Mouse (Mus musculus): ENCODE results near the gene Sh3pxd2a. TPM values are rescaled to one million over a fixed set of nuclear protein-coding genes. Genes with fewer than 3 reads are reported as not detected.

The Sh3pxd2a gene
- polyA plus RNA-seq, 1 experiment: 47.6 TPM

DNA sequence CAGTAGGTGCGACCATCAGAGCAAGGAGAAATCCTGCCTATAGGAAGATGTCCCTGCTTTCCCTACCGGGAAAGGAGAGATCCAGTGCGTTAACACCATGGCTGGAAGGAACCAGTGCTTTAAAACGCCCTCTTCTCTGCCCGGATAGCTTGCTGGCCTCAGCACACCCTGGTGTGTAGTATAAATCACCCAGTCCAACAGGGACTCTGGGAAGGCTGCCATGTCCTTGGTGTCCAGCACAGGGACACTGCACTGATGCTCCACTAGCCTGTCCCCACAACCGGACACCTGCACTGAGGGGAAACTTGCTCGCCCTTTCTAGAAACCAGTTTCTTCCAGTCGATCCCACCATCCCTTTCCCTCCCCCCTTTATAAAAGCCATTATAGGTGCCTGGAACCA is 28.0 kb downstream of the Sh3pxd2a start:
- Histone ChIP-seq H3K4me1 (ENCODE audit: control insufficient read depth, insufficient read depth, low read length) (peaks cover 14% of the 10 kb centered on the region), H3K4me3 (ENCODE audit: low read depth, low read length) (no peak overlapping the region), H3K36me3 (ENCODE audit: control insufficient read depth, insufficient read depth, low read length, poor library complexity, severe bottlenecking) (no peaks in the 10 kb centered on the region), H3K9ac (ENCODE audit: low read depth, poor library complexity, severe bottlenecking) (no peak overlapping the region), H3K27ac (ENCODE audit: insufficient read depth, low read length) (no peak overlapping the region), H3K27me3 (ENCODE audit: control insufficient read depth, insufficient read depth, low read length, poor library complexity, severe bottlenecking) (no peaks in the 10 kb centered on the region), H3K9me3 (replicated peaks; ENCODE audit: control insufficient read depth, insufficient read depth, low read length, poor library complexity, severe bottlenecking) (no peaks in the 10 kb centered on the region)
- TF ChIP-seq POLR2A (IDR thresholded peaks at IDR 0.05; ENCODE audit: insufficient read depth, low read length) (no peak), EP300 (IDR thresholded peaks at IDR 0.05; ENCODE audit: insufficient read depth, low read depth, low read length) (no peak), CTCF (IDR thresholded peaks at IDR 0.05; ENCODE audit: low read depth, low read length) (no peak)

DNA sequence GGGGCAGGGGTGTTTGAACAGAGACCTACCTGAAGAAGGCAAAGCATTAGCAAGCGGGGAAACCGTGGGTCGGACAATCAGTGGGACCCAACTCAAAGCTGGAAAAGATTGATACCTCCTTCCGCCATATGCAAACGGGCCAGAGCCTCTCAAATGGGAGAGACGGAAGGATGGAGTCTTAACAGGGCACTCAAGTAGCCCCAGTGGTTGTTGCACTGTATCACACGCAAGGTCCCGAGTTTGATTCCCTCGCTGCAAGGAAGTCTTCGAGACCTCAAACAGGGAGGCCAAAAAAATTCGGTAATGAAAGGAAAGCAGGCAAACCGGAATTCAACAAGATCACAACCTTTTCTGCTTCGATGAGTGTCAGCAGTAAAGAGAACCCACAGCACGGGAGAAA is 29.5 kb downstream of the Sh3pxd2a start:
- Histone ChIP-seq H3K27ac (ENCODE audit: insufficient read depth, low read length) (no peak overlapping the region), H3K9me3 (replicated peaks; ENCODE audit: control insufficient read depth, insufficient read depth, low read length, poor library complexity, severe bottlenecking) (no peaks in the 10 kb centered on the region), H3K27me3 (ENCODE audit: control insufficient read depth, insufficient read depth, low read length, poor library complexity, severe bottlenecking) (no peaks in the 10 kb centered on the region), H3K4me1 (ENCODE audit: control insufficient read depth, insufficient read depth, low read length) (peaks cover 8% of the 10 kb centered on the region), H3K9ac (ENCODE audit: low read depth, poor library complexity, severe bottlenecking) (no peak overlapping the region), H3K36me3 (ENCODE audit: control insufficient read depth, insufficient read depth, low read length, poor library complexity, severe bottlenecking) (no peaks in the 10 kb centered on the region), H3K4me3 (ENCODE audit: low read depth, low read length) (no peak overlapping the region)
- no peak for TF ChIP-seq EP300 (IDR thresholded peaks at IDR 0.05; ENCODE audit: insufficient read depth, low read depth, low read length)
- no peak for TF ChIP-seq CTCF (IDR thresholded peaks at IDR 0.05; ENCODE audit: low read depth, low read length)
- TF ChIP-seq POLR2A (IDR thresholded peaks at IDR 0.05; ENCODE audit: insufficient read depth, low read length): no peak

DNA sequence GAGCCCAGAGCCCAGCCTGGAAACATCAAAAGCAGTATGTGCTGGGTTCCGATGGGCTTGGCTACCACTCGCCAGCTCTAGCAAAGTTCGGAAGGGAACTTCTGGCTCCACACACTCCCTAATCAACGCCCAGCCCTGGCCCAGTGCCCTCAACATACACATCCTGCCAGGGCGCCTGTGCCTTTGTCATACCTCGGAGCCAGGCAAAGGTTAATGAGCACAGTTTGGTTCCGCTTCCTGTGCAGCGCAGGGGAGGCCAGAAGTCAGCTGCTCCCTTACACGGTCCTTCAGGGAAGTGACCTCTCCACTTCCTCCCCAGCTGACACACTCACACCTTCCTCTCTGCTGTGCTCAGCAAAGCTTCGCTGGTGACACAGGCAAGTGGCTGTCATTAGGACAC is 31.9 kb downstream of the Sh3pxd2a start:
- Histone ChIP-seq H3K27me3 (ENCODE audit: control insufficient read depth, insufficient read depth, low read length, poor library complexity, severe bottlenecking) (no peaks in the 10 kb centered on the region), H3K27ac (ENCODE audit: insufficient read depth, low read length) (no peak overlapping the region), H3K9me3 (replicated peaks; ENCODE audit: control insufficient read depth, insufficient read depth, low read length, poor library complexity, severe bottlenecking) (no peaks in the 10 kb centered on the region), H3K4me3 (ENCODE audit: low read depth, low read length) (no peak overlapping the region), H3K9ac (ENCODE audit: low read depth, poor library complexity, severe bottlenecking) (no peak overlapping the region), H3K4me1 (ENCODE audit: control insufficient read depth, insufficient read depth, low read length) (peaks cover 1% of the 10 kb centered on the region), H3K36me3 (ENCODE audit: control insufficient read depth, insufficient read depth, low read length, poor library complexity, severe bottlenecking) (no peaks in the 10 kb centered on the region)
- TF ChIP-seq CTCF (IDR thresholded peaks at IDR 0.05; ENCODE audit: low read depth, low read length) (no peak), POLR2A (IDR thresholded peaks at IDR 0.05; ENCODE audit: insufficient read depth, low read length) (no peak)

DNA sequence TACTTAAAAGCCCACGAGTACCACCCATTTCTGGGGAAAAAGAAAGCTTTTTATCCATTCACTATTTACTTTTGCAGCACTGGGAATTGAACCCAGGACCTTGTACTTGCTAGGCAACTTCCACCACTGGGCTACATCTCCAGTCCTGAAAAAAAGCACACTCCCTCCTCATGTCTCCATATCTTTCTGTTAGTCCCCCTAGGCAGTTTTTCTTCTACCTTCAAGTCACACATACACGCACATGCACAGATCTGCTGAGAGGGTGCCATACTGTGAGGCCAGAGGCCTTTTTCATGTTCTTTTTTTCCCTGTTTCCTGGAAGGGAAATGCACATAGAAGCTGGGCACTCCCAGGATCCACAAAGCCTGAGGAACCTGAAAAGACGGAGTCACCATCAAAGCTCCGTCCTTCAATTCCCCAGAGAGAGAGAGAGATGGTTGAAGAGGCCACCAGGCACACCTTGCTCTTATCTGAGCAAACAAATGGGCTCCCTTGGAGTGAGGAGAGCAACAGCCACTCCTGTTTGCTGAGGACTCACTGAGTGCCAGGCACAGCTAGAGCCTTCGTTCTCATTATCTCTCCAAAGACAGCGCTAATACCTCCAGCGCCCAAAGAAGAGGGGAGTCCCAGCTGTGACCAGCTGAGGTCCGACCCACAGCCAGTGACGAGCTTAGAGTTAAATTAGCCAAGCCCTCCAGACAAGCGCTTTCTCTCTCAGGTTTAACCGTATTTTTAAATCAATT is 32.8 kb downstream of the Sh3pxd2a start:
- Histone ChIP-seq H3K9ac (ENCODE audit: low read depth, poor library complexity, severe bottlenecking) (no peak overlapping the region), H3K27ac (ENCODE audit: insufficient read depth, low read length) (no peak overlapping the region), H3K36me3 (ENCODE audit: control insufficient read depth, insufficient read depth, low read length, poor library complexity, severe bottlenecking) (no peaks in the 10 kb centered on the region), H3K27me3 (ENCODE audit: control insufficient read depth, insufficient read depth, low read length, poor library complexity, severe bottlenecking) (no peaks in the 10 kb centered on the region), H3K4me1 (ENCODE audit: control insufficient read depth, insufficient read depth, low read length) (no peaks in the 10 kb centered on the region), H3K4me3 (ENCODE audit: low read depth, low read length) (no peak overlapping the region), H3K9me3 (replicated peaks; ENCODE audit: control insufficient read depth, insufficient read depth, low read length, poor library complexity, severe bottlenecking) (no peaks in the 10 kb centered on the region)
- TF ChIP-seq POLR2A (IDR thresholded peaks at IDR 0.05; ENCODE audit: insufficient read depth, low read length) (no peak), CTCF (IDR thresholded peaks at IDR 0.05; ENCODE audit: low read depth, low read length) (no peak), EP300 (IDR thresholded peaks at IDR 0.05; ENCODE audit: insufficient read depth, low read depth, low read length) (no peak)

DNA sequence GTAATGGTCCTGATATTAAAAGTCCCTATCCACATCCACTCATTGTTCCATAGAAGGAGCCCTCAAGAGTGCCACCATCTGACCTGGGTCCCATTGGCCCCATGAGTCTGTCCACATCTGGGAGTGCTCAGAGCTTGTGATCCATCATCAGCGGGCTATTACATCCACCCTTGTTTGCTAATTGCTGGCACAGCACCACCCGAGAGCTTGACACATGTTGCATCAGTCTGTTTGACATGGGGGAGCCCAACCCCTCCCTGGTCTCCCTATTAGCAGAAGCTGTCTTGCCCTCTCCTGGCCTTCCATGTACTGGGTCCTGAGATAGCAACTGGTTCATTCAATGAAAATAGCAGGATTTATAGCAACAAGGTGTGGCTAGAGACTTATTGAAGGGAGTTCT is 34.0 kb downstream of the Sh3pxd2a start:
- Histone ChIP-seq H3K4me3 (ENCODE audit: low read depth, low read length) (no peak overlapping the region), H3K4me1 (ENCODE audit: control insufficient read depth, insufficient read depth, low read length) (no peaks in the 10 kb centered on the region), H3K36me3 (ENCODE audit: control insufficient read depth, insufficient read depth, low read length, poor library complexity, severe bottlenecking) (no peaks in the 10 kb centered on the region), H3K9ac (ENCODE audit: low read depth, poor library complexity, severe bottlenecking) (no peak overlapping the region), H3K9me3 (replicated peaks; ENCODE audit: control insufficient read depth, insufficient read depth, low read length, poor library complexity, severe bottlenecking) (no peaks in the 10 kb centered on the region), H3K27me3 (ENCODE audit: control insufficient read depth, insufficient read depth, low read length, poor library complexity, severe bottlenecking) (no peaks in the 10 kb centered on the region), H3K27ac (ENCODE audit: insufficient read depth, low read length) (no peak overlapping the region)
- no peak for TF ChIP-seq POLR2A (IDR thresholded peaks at IDR 0.05; ENCODE audit: insufficient read depth, low read length)
- TF ChIP-seq EP300 (IDR thresholded peaks at IDR 0.05; ENCODE audit: insufficient read depth, low read depth, low read length): no peak
- TF ChIP-seq CTCF (IDR thresholded peaks at IDR 0.05; ENCODE audit: low read depth, low read length): no peak

DNA sequence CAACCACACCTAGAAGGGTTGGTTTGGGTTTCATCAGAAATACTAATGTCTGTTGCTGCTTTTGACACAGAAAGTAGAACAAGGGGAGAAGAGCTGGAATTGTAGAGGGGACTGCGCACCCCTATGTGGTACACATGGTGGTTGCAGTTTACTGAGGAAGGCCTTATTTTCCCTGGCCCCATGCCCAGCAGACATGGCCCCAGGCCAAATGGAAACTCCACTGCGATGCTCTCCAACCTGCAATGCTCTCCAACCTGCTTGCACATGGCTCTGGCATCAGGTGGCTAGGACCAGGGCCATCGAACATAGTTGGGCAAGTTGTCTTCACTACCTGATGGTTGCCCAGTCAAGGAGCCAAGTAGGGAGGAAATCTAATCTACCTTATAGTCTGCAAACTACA is 35.0 kb downstream of the Sh3pxd2a start:
- Histone ChIP-seq H3K4me1 (ENCODE audit: control insufficient read depth, insufficient read depth, low read length) (no peaks in the 10 kb centered on the region), H3K27me3 (ENCODE audit: control insufficient read depth, insufficient read depth, low read length, poor library complexity, severe bottlenecking) (no peaks in the 10 kb centered on the region), H3K9ac (ENCODE audit: low read depth, poor library complexity, severe bottlenecking) (no peak overlapping the region), H3K4me3 (ENCODE audit: low read depth, low read length) (no peak overlapping the region), H3K9me3 (replicated peaks; ENCODE audit: control insufficient read depth, insufficient read depth, low read length, poor library complexity, severe bottlenecking) (no peaks in the 10 kb centered on the region), H3K27ac (ENCODE audit: insufficient read depth, low read length) (no peak overlapping the region), H3K36me3 (ENCODE audit: control insufficient read depth, insufficient read depth, low read length, poor library complexity, severe bottlenecking) (no peaks in the 10 kb centered on the region)
- TF ChIP-seq CTCF (IDR thresholded peaks at IDR 0.05; ENCODE audit: low read depth, low read length) (no peak), EP300 (IDR thresholded peaks at IDR 0.05; ENCODE audit: insufficient read depth, low read depth, low read length) (no peak), POLR2A (IDR thresholded peaks at IDR 0.05; ENCODE audit: insufficient read depth, low read length) (no peak)
